22 mouse cellular contexts compared by ENCODE assay signal in genomic region chr2:140912179-140912578, GRCm38 (mm10).
"Had no signal": no experiment of that assay in that cellular context is flagged by ENCODE, and none has a peak within 500 bp of the region (broad histone marks: within the 10 kb centered on the region; RNA-seq: fewer than 3 reads in every experiment).

No protein-coding gene starts in this region.

- H3K4me3 ChIP-seq: limb, embryonic 10.5 days; limb, embryonic 13.5 days; liver, embryonic 12.5 days; liver, embryonic 15.5 days; lung, embryonic 15.5 days; megakaryocyte, embryonic 14.5 days; midbrain, embryonic 10.5 days; midbrain, embryonic 13.5 days; myocyte; neural tube, embryonic 13.5 days; stomach, embryonic 15.5 days had no signal

- H3K36me3 ChIP-seq: limb, embryonic 10.5 days; limb, embryonic 13.5 days; liver, embryonic 12.5 days; liver, embryonic 15.5 days; lung, embryonic 15.5 days; midbrain, embryonic 10.5 days; midbrain, embryonic 13.5 days; neural tube, embryonic 13.5 days; stomach, embryonic 15.5 days had no signal

- H3K4me1 ChIP-seq: liver, embryonic 12.5 days; liver, embryonic 15.5 days; lung, embryonic 15.5 days; megakaryocyte, embryonic 14.5 days; midbrain, embryonic 10.5 days; neural tube, embryonic 13.5 days; stomach, embryonic 15.5 days had no signal

- H3K9ac ChIP-seq: limb, embryonic 13.5 days; liver, embryonic 12.5 days; liver, embryonic 15.5 days; lung, embryonic 15.5 days; midbrain, embryonic 13.5 days; neural tube, embryonic 13.5 days; stomach, embryonic 15.5 days had no signal

- H3K9me3 ChIP-seq: limb, embryonic 10.5 days; limb, embryonic 13.5 days; liver, embryonic 12.5 days; liver, embryonic 15.5 days; lung, embryonic 15.5 days; megakaryocyte, embryonic 14.5 days; midbrain, embryonic 10.5 days; midbrain, embryonic 13.5 days; neural tube, embryonic 13.5 days; stomach, embryonic 15.5 days had no signal

- H3K27me3 ChIP-seq: limb, embryonic 13.5 days; liver, embryonic 12.5 days; liver, embryonic 15.5 days; lung, embryonic 15.5 days; megakaryocyte, embryonic 14.5 days; midbrain, embryonic 13.5 days; neural tube, embryonic 13.5 days; stomach, embryonic 15.5 days had no signal

- ATAC-seq: liver, embryonic 12.5 days; midbrain, embryonic 13.5 days; midbrain, embryonic 16.5 days had no signal

- H3K4me2 ChIP-seq: limb, embryonic 13.5 days; liver, embryonic 12.5 days; liver, embryonic 15.5 days; lung, embryonic 15.5 days; midbrain, embryonic 13.5 days; neural tube, embryonic 13.5 days; stomach, embryonic 15.5 days had no signal

- DNase-seq: kidney, postnatal 10 days; kidney, postnatal 4 days; liver; lung, adult 18-20 months; lung, postnatal 10 days; lung, postnatal 36 days; retina, postnatal 1 day; right cerebral cortex, postnatal 25 days; spleen, adult 18-20 months; thymus, postnatal 25 days had no signal

- H3K27ac ChIP-seq: limb, embryonic 10.5 days; limb, embryonic 13.5 days; liver, embryonic 12.5 days; liver, embryonic 15.5 days; lung, embryonic 15.5 days; midbrain, embryonic 10.5 days; midbrain, embryonic 13.5 days; neural tube, embryonic 13.5 days; stomach, embryonic 15.5 days had no signal
